Mouse (Mus musculus): Measurements from ENCODE around the gene Tab1. TPM values are rescaled to one million over a fixed set of nuclear protein-coding genes. Genes with fewer than 3 reads are reported as not detected.

Gene Tab1
- 21.6 and 24.7 TPM in 2 replicates for polyA plus RNA-seq (2014; fragmentation: Nextera tagmentation; extraction: Ambion mirVana)

GRCm38 (mm10) chr15:80132993-80133586 is at the start of gene Tab1:
Gene Tab1 (plus strand): TSS chr15:80133127.
- peaks cover 12% of the 10 kb centered on the region for H3K4me1 ChIP-seq (replicated peaks; ENCODE audit: control insufficient read depth, insufficient read depth, low read length)
- H3K36me3 ChIP-seq (ENCODE audit: control insufficient read depth, insufficient read depth, low read length): no peaks in the 10 kb centered on the region
- no peaks in the 10 kb centered on the region for H3K9me3 ChIP-seq (ENCODE audit: control insufficient read depth, low read length)
- peak within 1 kb of the TSS; percentile 89 for H3K4me2 ChIP-seq (replicated peaks; ENCODE audit: low read depth, low read length)
- DNase-seq (ENCODE audit: low spot score): peak; percentile 98
- peak within 1 kb of the TSS; percentile 55 for H3K4me3 ChIP-seq (ENCODE audit: low read depth, low read length)
- ATAC-seq (ENCODE audit: low FRiP score): peak; percentile 97
- H3K9ac ChIP-seq (ENCODE audit: low read depth, low read length): peak within 1 kb of the TSS; percentile 77
- H3K27ac ChIP-seq (ENCODE audit: low read depth, low read length): peak within 1 kb of the TSS; percentile 93
- no peaks in the 10 kb centered on the region for H3K27me3 ChIP-seq (ENCODE audit: control insufficient read depth, insufficient read depth, low read length)
- under 1% methylated on average over 51 of the region's 59 CpGs for WGBS

DNA sequence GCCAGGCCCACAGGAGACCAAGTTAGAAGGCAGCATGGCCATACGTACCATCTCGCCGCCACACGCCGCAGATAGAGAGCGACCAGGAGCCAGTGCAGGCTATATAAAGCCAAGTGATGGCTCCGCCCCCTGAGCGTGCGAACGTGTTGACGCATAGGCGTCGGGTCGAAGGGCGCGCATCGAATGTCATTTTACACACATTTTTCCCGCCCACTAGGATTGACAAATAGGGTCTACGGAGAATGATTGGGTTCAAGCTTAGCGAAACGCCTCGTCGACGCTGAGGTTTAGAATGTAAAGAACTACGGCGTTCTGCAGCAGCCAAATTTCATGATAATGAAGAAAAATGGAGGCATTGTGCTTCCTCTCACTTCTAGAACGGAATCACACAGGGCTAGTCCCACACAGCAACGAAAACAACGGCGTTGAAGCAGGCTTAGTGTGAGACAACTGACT is 49.6 kb upstream of the Tab1 start:
- H3K9me3 ChIP-seq (ENCODE audit: control insufficient read depth, low read length): no peaks in the 10 kb centered on the region
- no peaks in the 10 kb centered on the region for H3K27me3 ChIP-seq (ENCODE audit: control insufficient read depth, insufficient read depth, low read length)
- ATAC-seq (ENCODE audit: low FRiP score) (peak; percentile 96), DNase-seq (ENCODE audit: low spot score) (peak; percentile 100)
- H3K4me1 ChIP-seq (replicated peaks; ENCODE audit: control insufficient read depth, insufficient read depth, low read length): peaks cover 7% of the 10 kb centered on the region
- H3K9ac ChIP-seq (ENCODE audit: low read depth, low read length): peak overlapping the region; percentile 82
- under 1% methylated on average over 30 of the region's 30 CpGs for WGBS
- peak overlapping the region; percentile 79 for H3K4me2 ChIP-seq (replicated peaks; ENCODE audit: low read depth, low read length)
- peak overlapping the region; percentile 86 for H3K27ac ChIP-seq (ENCODE audit: low read depth, low read length)
- H3K36me3 ChIP-seq (ENCODE audit: control insufficient read depth, insufficient read depth, low read length): peaks cover 15% of the 10 kb centered on the region
- H3K4me3 ChIP-seq (ENCODE audit: low read depth, low read length): peak overlapping the region; percentile 70

GRCm38 (mm10) chr15:80083740-80084139 is 49.2 kb upstream of the Tab1 start:
- no peaks in the 10 kb centered on the region for H3K27me3 ChIP-seq (ENCODE audit: control insufficient read depth, insufficient read depth, low read length)
- H3K9me3 ChIP-seq (ENCODE audit: control insufficient read depth, low read length): no peaks in the 10 kb centered on the region
- peaks cover 7% of the 10 kb centered on the region for H3K4me1 ChIP-seq (replicated peaks; ENCODE audit: control insufficient read depth, insufficient read depth, low read length)
- peak overlapping the region; percentile 61 for H3K9ac ChIP-seq (ENCODE audit: low read depth, low read length)
- peak overlapping the region; percentile 70 for H3K4me3 ChIP-seq (ENCODE audit: low read depth, low read length)
- WGBS: 3% methylated on average over 12 of the region's 12 CpGs
- ATAC-seq (ENCODE audit: low FRiP score) (no peak; the same call in 1 of the 2 replicates), DNase-seq (ENCODE audit: low spot score) (no peak)
- H3K4me2 ChIP-seq (replicated peaks; ENCODE audit: low read depth, low read length): peak overlapping the region; percentile 68
- peaks cover 11% of the 10 kb centered on the region for H3K36me3 ChIP-seq (ENCODE audit: control insufficient read depth, insufficient read depth, low read length)
- H3K27ac ChIP-seq (ENCODE audit: low read depth, low read length): peak overlapping the region; percentile 86

- no peak for ATAC-seq (ENCODE audit: low FRiP score)
- Histone ChIP-seq H3K9me3 (ENCODE audit: control insufficient read depth, low read length) (no peaks in the 10 kb centered on the region), H3K4me3 (ENCODE audit: low read depth, low read length) (no peak overlapping the region), H3K4me2 (replicated peaks; ENCODE audit: low read depth, low read length) (no peak overlapping the region), H3K27me3 (ENCODE audit: control insufficient read depth, insufficient read depth, low read length) (peaks cover 15% of the 10 kb centered on the region), H3K4me1 (replicated peaks; ENCODE audit: control insufficient read depth, insufficient read depth, low read length) (peaks cover 6% of the 10 kb centered on the region; the same call in 1 of the 2 replicates), H3K27ac (ENCODE audit: low read depth, low read length) (no peak overlapping the region), H3K9ac (ENCODE audit: low read depth, low read length) (no peak overlapping the region), H3K36me3 (ENCODE audit: control insufficient read depth, insufficient read depth, low read length) (no peaks in the 10 kb centered on the region)
- DNase-seq (ENCODE audit: low spot score): no peak
- WGBS: 85% methylated on average over 9 of the region's 9 CpGs
These were observed 45.4 kb upstream of the Tab1 start for GRCm38 (mm10) chr15:80087406-80088012.

DNA sequence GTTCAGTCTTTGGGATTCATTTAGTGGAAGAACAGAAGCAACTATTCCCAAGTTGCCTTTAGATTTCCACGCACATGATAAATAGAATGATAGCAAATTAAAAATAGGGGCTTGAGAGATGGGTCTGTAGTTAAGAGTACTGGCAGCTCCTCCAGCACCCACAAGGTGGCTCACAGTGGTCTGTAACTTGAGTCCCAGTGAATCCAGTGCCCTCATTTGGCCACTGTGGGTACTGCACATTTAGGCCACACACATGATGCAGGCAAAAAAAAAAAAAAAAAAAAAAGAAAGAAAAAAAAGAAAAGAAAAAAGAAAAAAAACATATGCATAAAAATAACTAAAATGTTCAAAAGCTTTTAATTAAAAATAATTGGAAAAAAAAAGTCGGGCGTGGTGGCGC is 44.3 kb upstream of the Tab1 start:
- Histone ChIP-seq H3K27me3 (ENCODE audit: control insufficient read depth, insufficient read depth, low read length) (peaks cover 19% of the 10 kb centered on the region), H3K36me3 (ENCODE audit: control insufficient read depth, insufficient read depth, low read length) (no peaks in the 10 kb centered on the region), H3K4me1 (replicated peaks; ENCODE audit: control insufficient read depth, insufficient read depth, low read length) (peaks cover 6% of the 10 kb centered on the region; the same call in 1 of the 2 replicates), H3K9ac (ENCODE audit: low read depth, low read length) (no peak overlapping the region), H3K27ac (ENCODE audit: low read depth, low read length) (no peak overlapping the region), H3K4me3 (ENCODE audit: low read depth, low read length) (no peak overlapping the region), H3K4me2 (replicated peaks; ENCODE audit: low read depth, low read length) (no peak overlapping the region), H3K9me3 (ENCODE audit: control insufficient read depth, low read length) (no peaks in the 10 kb centered on the region)
- peak; percentile 93 for DNase-seq (ENCODE audit: low spot score)
- no peak; the same call in 1 of the 2 replicates for ATAC-seq (ENCODE audit: low FRiP score)
- WGBS: 41% methylated on average over 4 of the region's 4 CpGs

- Histone ChIP-seq H3K4me2 (replicated peaks; ENCODE audit: low read depth, low read length) (no peak overlapping the region), H3K36me3 (ENCODE audit: control insufficient read depth, insufficient read depth, low read length) (no peaks in the 10 kb centered on the region), H3K4me3 (ENCODE audit: low read depth, low read length) (no peak overlapping the region), H3K27ac (ENCODE audit: low read depth, low read length) (no peak overlapping the region), H3K4me1 (replicated peaks; ENCODE audit: control insufficient read depth, insufficient read depth, low read length) (peaks cover 6% of the 10 kb centered on the region; the same call in 1 of the 2 replicates), H3K9ac (ENCODE audit: low read depth, low read length) (no peak overlapping the region), H3K27me3 (ENCODE audit: control insufficient read depth, insufficient read depth, low read length) (peaks cover 19% of the 10 kb centered on the region), H3K9me3 (ENCODE audit: control insufficient read depth, low read length) (no peaks in the 10 kb centered on the region)
- no peak for ATAC-seq (ENCODE audit: low FRiP score)
- 78% methylated on average over 11 of the region's 11 CpGs for WGBS
- no peak for DNase-seq (ENCODE audit: low spot score)
These were observed 42.8 kb upstream of the Tab1 start for GRCm38 (mm10) chr15:80090155-80090554.

GRCm38 (mm10) chr15:80090741-80091120 is 42.2 kb upstream of the Tab1 start:
- H3K4me3 ChIP-seq (ENCODE audit: low read depth, low read length): peak overlapping the region; percentile 64
- H3K27me3 ChIP-seq (ENCODE audit: control insufficient read depth, insufficient read depth, low read length): peaks cover 19% of the 10 kb centered on the region
- no peaks in the 10 kb centered on the region for H3K36me3 ChIP-seq (ENCODE audit: control insufficient read depth, insufficient read depth, low read length)
- no peak overlapping the region for H3K27ac ChIP-seq (ENCODE audit: low read depth, low read length)
- WGBS: 2% methylated on average over 17 of the region's 17 CpGs
- ATAC-seq (ENCODE audit: low FRiP score) (peak; percentile 33; the same call in 1 of the 2 replicates), DNase-seq (ENCODE audit: low spot score) (peak; percentile 70)
- H3K9ac ChIP-seq (ENCODE audit: low read depth, low read length): peak overlapping the region; percentile 71
- no peaks in the 10 kb centered on the region for H3K9me3 ChIP-seq (ENCODE audit: control insufficient read depth, low read length)
- peak overlapping the region; percentile 95 for H3K4me2 ChIP-seq (replicated peaks; ENCODE audit: low read depth, low read length)
- H3K4me1 ChIP-seq (replicated peaks; ENCODE audit: control insufficient read depth, insufficient read depth, low read length): peaks cover 6% of the 10 kb centered on the region; the same call in 1 of the 2 replicates

DNA sequence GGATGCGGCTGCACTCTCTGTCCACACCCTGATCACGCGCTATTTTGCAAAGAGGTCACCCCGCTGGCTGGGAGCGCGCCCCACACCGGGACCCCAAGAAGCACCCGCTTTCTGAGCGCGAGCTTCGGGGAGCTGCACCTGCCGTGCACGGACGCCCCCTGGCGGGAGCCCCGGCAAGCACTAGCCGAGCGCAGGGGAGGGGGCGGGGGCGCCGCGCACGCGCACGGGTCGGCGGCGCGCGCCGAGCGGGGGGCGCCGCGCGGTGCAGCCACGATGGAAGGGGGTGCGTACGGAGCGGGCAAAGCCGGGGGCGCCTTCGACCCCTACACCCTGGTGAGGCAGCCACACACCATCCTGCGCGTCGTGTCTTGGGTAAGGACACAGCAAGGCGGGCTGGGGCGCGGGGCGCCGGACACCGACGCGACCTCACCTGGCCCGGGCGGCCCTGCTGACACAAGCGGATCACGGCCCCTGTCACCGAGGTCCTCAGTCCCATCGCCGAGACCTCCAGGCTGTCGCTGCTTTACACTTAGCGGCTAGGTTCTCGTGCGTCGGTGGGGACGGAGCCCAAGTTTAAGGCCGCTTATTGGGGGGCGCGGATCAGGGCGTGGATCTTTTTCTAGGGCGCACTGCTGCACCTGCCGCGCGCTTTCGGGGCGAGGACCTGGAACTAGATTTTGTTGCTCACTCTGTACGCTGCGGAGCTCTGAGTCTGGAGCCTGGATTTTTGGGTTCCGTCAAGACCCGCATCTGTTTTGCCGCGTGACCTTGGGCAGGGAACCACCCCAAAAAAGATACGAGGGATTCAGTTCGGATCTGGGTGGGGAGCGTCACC is 41.6 kb upstream of the Tab1 start, which contains the start of the genes Syngr1 and Rpl3:
Gene Syngr1, plus strand, starts transcription at position 214 of the 835 bp plus-strand sequence.
Gene Rpl3, minus strand, starts transcription at position 748 of the 835 bp plus-strand sequence.
- DNase-seq (ENCODE audit: low spot score) (peak; percentile 85), ATAC-seq (ENCODE audit: low FRiP score) (peak; percentile 64)
- WGBS: 1% methylated on average over 62 of the region's 86 CpGs
- H3K27me3 ChIP-seq (ENCODE audit: control insufficient read depth, insufficient read depth, low read length): peaks cover 19% of the 10 kb centered on the region
- H3K4me2 ChIP-seq (replicated peaks; ENCODE audit: low read depth, low read length): peak within 1 kb of the TSS; percentile 95
- no peak within 1 kb of the TSS for H3K27ac ChIP-seq (ENCODE audit: low read depth, low read length)
- no peaks in the 10 kb centered on the region for H3K36me3 ChIP-seq (ENCODE audit: control insufficient read depth, insufficient read depth, low read length)
- H3K4me1 ChIP-seq (replicated peaks; ENCODE audit: control insufficient read depth, insufficient read depth, low read length): peaks cover 6% of the 10 kb centered on the region; the same call in 1 of the 2 replicates
- H3K9me3 ChIP-seq (ENCODE audit: control insufficient read depth, low read length): no peaks in the 10 kb centered on the region
- peak within 1 kb of the TSS; percentile 71 for H3K9ac ChIP-seq (ENCODE audit: low read depth, low read length)
- H3K4me3 ChIP-seq (ENCODE audit: low read depth, low read length): peak within 1 kb of the TSS; percentile 64
